Mouse (Mus musculus) erythroblast, embryonic 14.5 days (primary cell): ENCODE data around the gene Runx2.

Source experiments
- GATA1 ChIP-seq: IDR thresholded peaks from 2 replicates; pipeline ENCODE4 v1.6.1; 2012; ENCODE audit warnings: low read length, inconsistent platforms, mixed read lengths
- TAL1 ChIP-seq: IDR thresholded peaks from 3 replicates; pipeline ENCODE4 v1.6.1; 2012; ENCODE audit warnings: low read length, inconsistent platforms, mixed read lengths

DNA sequence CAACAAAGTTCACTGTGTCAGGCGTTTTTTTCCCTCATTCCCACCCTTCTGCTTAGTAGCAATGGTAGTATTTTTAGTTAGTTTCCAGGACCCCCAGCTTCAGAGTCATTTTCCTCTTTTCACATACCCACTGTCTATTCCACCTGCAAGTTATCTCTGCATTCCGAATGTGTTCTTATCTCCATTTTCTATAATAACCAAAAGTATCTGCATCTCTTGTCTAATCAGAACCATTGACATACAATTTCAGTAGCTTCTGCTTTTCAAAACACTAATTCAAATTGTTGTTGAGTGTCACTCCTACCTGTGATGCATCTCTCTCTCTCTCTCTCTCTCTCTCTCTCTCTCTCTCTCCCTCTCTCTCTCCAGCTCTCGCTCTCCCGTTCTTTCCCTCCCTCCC is 34.2 kb downstream of the Runx2 start:
- TF ChIP-seq TAL1 = no peak
- TF ChIP-seq GATA1 = no peak
